Mouse (Mus musculus) kidney, adult 8-10 months (tissue): Measurements from ENCODE around the gene Ankmy2.
"Not testable (repeated sequence)": the region's sequence is repeated elsewhere in the genome, so short reads cannot be mapped to it uniquely, and the experiment has no call there.

Experiments
- DNase-seq, 2 experiments: peaks; one replicate each; pipeline ENCODE4 v3.0.0; 2022

Gene Ankmy2

GRCm38 (mm10) chr12:36157638-36158308 lies 859 bp downstream of the Ankmy2 start, which contains the start of gene Bzw2:
Bzw2 (minus strand) TSS chr12:36158080.
- DNase-seq, result peak; percentile 77

GRCm38 (mm10) chr12:36164126-36164791 lies 7.3 kb downstream of the Ankmy2 start:
- DNase-seq, result no peak

- no peak for DNase-seq
These were observed 8.4 kb downstream of the Ankmy2 start for GRCm38 (mm10) chr12:36165299-36165698.

- no peak for DNase-seq
These were observed 20.3 kb downstream of the Ankmy2 start for GRCm38 (mm10) chr12:36177227-36177626.

DNA sequence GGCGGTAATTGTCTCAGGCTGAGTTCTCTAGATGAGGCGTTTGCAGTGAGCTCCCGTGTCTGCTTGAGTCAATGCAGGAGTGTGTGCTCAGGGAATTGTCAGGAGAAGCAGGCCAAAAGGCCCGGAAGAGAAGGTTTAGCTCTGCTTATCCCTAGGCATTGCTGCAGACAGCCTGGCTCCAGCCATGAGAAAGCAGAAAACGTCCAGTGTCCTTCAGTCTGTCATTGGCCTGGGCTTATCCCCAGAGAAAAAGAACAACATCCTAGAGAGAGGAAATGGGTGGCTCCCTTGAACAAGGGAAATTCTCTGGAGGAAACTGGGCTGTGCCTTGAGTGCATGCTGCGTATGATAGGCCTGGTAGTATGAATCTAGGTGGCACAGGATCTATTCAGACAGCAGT lies 25.7 kb downstream of the Ankmy2 start:
- peak in 1 of 2 experiments; percentile 34 for DNase-seq

GRCm38 (mm10) chr12:36187081-36187480 lies 30.2 kb downstream of the Ankmy2 start:
- DNase-seq, result no peak

- DNase-seq, result no peak
These were observed 32.7 kb downstream of the Ankmy2 start for GRCm38 (mm10) chr12:36189610-36190009.

DNA sequence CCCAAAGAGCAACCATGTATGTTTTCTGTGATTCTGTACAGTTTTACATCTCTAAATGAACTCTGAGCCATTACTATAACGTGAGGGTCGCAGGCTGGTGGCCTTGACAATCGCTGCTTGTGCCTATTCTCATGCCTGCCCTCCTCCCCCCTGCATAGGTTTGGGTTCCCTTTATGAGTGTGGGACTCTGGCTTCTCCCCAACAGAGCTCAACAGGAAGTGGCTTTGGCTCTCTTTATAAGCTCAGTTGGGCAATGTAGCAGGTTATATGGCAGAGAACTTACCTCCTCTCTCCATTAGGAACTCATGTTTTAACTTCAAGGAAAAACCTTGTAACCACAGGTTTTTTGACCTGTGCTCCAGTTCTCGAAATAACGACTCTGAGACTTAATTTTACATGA lies 33.4 kb downstream of the Ankmy2 start:
- no peak for DNase-seq

DNA sequence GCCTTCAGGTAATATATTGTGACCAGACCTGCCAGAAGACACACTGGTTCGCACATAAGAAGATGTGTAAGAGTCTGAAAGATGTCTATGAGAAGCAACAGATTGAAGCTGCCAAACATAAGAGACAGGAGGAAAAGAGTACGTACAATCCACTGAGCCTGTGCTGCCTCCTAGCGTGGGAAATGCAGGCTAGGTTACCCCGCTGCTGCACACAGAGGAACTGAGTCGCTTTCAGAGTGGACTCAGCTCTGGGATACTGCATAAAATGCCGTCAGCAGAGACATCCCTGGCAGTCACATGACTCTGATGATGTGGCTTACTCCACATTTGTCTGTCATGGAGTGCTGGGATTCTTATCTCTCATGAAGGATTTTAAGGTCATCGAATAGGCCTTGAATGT lies 38.1 kb downstream of the Ankmy2 start:
- DNase-seq, result no peak

DNA sequence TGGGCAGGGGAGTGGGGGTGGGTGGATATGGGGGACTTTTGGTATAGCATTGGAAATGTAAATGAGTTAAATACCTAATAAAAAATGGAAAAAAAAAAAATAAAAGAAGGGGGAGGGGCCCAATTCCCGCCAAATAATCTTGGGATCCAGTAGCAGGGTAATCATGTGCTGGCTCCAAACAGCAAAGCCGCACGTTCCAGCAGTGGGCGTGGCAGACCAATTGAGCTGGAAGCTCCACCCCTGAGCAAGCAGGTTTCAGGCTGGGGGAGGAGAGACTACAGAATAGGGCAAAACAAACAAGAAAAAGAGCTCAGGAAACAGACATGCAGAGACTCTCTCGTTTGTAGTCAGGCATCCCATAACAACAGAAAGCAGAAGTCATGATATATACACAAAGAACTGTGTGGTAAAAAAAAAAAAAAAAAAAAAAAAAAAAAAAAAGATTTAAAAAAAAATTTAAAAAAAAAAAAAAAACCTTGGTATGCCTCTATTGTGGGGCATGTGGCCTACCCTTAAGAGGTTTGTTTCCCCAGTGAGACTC lies 48.7 kb downstream of the Ankmy2 start:
- not testable (repeated sequence) for DNase-seq

DNA sequence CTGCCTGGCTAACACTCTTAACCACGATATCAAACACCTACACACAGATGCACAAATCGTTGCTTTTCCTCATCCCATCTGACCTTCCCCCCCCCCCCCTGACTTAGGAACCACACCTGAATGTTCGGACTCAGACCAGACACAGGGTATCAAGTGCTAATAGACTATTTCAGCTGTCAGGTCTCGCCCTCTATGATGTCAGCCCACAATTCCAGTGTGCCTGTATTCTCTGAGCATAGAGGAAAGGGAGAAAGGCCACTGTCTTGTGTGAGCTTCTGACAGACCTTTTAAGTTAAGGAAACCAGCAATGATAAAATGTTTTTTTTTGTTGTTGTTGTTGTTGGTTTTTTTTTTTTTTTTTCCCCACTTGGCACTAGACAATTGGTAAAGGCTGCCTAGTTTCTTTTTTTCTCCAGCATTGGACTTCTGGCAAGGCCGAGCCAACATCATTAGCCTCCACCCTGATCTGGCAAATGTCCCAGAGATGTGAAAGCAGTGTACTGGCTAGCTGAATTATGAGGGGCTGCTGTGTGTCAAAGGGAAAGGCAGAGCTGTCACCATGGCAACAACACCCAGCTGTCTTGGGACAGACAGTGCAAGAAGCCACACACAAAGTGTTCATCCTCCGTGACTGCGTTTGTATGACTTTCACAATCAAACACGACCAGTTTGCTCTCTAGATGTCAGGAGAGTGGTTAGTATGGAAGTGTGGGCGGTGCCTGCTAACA lies 50.3 kb downstream of the Ankmy2 start:
- peak; percentile 36 to 61 for DNase-seq

DNA sequence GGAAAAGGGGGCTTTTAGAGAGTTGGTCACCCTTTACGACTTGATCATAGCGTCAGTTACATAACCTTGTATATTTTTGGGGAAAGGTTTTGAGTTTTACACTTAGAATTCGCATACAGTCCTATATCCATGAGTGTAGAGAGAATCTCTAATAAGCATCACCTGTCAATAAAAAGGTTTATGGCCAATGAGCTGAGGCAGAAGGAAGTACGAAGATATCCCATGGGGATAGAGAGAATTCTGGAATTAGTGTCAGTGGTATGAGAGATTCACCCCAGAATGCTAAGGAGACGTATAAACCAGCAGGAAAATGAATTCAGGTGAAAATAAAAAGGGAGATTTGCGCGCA lies 50.9 kb downstream of the Ankmy2 start:
- DNase-seq, result no peak

DNA sequence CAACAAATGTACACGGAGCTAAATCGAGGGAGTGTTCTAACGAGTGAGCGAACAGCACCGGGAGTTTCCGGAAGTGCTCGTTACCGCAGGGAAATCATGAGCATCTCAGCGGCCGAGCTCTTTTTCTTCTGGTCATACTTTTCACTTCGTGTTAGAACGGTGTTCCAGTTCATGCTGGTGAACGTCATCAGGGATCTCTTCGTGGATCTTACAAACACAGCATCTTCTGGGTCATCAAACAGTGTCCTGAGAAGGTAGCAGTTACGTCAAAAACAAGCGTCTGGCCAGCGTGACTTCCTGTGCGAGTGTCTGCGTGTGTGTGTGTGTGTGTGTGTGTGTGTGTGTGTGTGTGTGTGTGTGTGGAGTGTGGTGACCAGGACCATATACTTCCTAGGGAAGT lies 51.5 kb downstream of the Ankmy2 start:
- DNase-seq, result no peak

- DNase-seq, result no peak
These were observed 53.2 kb downstream of the Ankmy2 start for GRCm38 (mm10) chr12:36210096-36210495.

DNA sequence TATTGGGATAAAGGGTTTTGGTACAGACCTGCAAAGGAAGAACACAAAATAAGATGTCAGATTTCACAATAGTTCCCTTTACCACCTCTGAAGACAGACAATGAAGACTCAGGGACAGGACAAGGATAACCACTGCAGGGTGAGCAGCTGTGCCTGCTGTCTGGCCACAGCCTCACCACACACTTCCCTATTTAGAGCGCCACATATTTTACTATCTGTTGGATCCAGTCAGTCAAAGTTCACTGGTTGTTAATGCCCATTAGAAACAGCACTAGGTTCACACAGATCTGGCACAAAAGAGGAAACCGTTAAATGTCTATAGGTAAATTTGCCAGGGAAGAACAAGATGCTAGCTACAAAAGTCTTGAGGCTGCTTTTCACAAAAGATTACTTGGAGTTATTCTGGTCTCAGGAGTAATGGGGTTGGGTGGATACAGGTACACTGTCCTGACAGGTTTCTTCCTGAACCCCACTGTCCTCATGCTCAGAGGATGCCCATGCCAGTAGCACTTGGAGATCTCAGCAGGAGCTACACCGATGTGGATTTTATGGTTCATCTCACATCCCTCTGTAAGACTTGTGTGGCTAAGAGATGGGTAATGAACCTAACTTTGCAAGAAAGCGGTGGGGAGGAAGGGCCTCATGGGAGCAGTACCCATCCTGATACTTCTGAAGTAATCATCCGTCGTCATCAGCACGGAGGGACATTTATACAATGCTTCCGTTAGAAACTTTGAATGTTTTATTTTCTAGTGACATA lies 57.7 kb downstream of the Ankmy2 start:
- no peak for DNase-seq

DNA sequence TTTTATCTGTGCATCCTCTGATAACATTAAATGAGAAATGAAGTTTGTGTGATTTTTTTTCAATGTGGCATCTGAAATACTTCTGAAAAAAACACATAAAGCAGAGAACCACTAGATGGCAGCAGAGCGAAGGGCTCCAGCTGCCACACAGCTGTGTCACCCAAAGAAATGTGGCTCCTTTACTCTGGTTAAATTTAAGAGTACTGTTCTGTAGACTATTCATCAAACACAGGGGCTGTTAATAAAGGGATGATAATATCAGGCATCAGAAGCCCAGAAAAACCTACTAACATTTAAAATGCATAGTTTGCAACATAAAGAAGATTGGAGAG lies 58.2 kb downstream of the Ankmy2 start:
- DNase-seq, result peak; percentile 14 to 36

DNA sequence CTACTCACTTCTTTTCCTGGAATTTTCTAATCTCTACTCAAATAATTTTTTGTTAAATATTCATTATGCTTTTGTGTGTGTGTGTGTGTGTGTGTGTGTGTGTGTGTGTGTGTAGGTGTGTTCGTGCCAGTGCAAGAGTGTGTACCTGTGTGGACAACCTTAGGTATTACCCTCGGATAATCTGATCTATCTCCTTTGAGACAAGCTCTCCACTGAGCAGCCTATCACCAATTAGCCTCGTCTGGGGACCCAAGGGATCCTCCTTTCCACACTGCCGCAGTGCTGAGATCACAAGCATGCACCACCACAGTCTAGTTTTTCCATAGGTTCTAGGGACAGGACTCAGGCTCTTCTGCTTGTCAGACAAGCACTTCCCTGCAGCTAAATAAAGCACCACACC lies 59.3 kb downstream of the Ankmy2 start:
- DNase-seq, result no peak

GRCm38 (mm10) chr12:36216905-36217304 lies 60.0 kb downstream of the Ankmy2 start:
- DNase-seq, result no peak

DNA sequence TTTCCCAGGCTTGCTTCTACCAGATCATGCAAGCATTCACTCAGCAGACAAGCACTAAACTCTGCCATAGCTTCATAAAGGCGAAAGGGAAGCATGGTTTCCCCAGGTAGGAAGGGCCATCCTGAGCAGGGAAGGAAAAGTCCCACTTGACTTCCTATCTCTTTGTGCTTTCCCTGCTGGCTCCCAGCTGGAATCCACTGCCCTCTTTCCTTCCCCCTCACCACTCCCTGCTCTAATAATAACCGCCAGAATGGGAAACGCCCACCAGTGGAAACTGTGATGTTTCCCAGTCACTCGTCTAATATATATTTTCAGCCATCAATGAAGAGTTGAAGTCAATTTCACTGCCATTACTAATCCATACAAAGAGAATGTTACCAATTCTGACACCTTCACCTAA lies 67.5 kb downstream of the Ankmy2 start:
- DNase-seq, result no peak

- no peak for DNase-seq
These were observed 74.5 kb downstream of the Ankmy2 start for GRCm38 (mm10) chr12:36231386-36231785.

DNA sequence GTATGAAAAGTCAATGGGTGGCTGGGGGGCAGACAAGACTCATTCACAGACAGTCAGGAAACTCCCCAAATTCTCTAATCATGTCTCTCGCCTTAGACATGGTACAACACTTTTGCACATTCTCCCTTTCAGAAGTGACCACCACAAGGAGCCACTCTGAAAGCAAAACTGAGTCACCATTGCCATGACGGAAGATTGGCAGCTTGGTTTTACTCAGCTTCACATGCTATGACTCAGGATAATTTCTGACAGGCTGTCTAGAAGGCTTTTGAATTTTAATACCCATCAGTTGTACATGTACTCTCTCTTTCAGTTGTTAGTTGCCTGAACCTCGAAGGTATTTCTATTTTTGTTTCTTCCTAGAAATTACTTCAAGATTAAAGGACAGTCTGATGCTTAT lies 84.3 kb downstream of the Ankmy2 start:
- no peak for DNase-seq
